Mouse (Mus musculus) C2C12 (cell line): ENCODE measurements around the gene Ndufaf8.

Source experiments
- CEBPB ChIP-seq: IDR thresholded peaks from one replicate; pipeline ENCODE4 v1.6.1; 2011; ENCODE audit warnings: low read depth, mild to moderate bottlenecking, control low read depth, moderate library complexity
- CTCF ChIP-seq: IDR thresholded peaks from one replicate; pipeline ENCODE4 v1.5.1; 2011; ENCODE audit not compliant: control insufficient read depth, insufficient read depth, insufficient read length
- FOSL1 ChIP-seq: IDR thresholded peaks from one replicate; pipeline ENCODE4 v1.8.0; 2011; ENCODE audit warnings: mild to moderate bottlenecking, low read length; ENCODE audit not compliant: poor library complexity, insufficient read depth, severe bottlenecking
- MYOG ChIP-seq: IDR thresholded peaks from one replicate; pipeline ENCODE4 v1.6.1; 2011; ENCODE audit not compliant: control insufficient read depth, insufficient read length; ENCODE audit errors: extremely low read depth
- USF1 ChIP-seq: IDR thresholded peaks from one replicate; pipeline ENCODE4 v1.6.1; 2011; ENCODE audit warnings: low read depth, mild to moderate bottlenecking, control low read depth, moderate library complexity

DNA sequence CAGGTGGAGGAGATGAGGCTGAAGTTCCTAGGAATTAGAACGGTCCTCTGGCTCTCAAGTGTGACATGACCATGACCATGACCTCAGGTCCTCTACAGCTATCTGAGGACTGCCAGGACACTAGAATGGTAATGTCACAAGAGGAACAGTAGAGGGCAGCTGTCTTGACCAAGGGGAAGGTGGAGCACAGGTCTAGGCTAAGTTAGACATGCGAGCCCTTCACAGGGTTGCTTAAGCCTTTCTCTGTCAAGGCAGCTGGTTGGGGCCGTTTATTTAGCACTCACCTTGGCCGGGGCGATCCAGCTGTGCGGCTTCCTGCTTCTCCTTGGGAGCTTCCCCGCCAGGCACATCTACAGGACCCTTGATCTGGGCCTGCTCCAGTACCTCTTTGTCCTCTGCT is 11.8 kb downstream of the Ndufaf8 start:
- no peak for TF ChIP-seq CTCF
- TF ChIP-seq CEBPB: no peak
- no peak for TF ChIP-seq FOSL1
- no peak for TF ChIP-seq MYOG
- no peak for TF ChIP-seq USF1
